Mouse (Mus musculus): ENCODE data around the gene Camta2.

- TF ChIP-seq FLI1 (IDR thresholded peaks at IDR 0.05; ENCODE audit: low read length) (no peak), GATA1 (IDR thresholded peaks at IDR 0.05; ENCODE audit: borderline replicate concordance, low read length) (no peak)
Measured at GRCm38 (mm10) chr11:70652884-70653344, 35.0 kb downstream of the Camta2 start.

All from megakaryocyte, embryonic 14.5 days (primary cell).